Mouse (Mus musculus) activated CD4-positive, CD25-positive, alpha-beta regulatory T cell (primary cell): Measurements from ENCODE around the gene Pcsk1n. TPM values are rescaled to one million over a fixed set of nuclear protein-coding genes. Genes with fewer than 3 reads are reported as not detected.

Experiments used
- polyA plus RNA-seq, 2 experiments: library from polyadenylated mRNA; unstranded; fragments of 100-300 nt; shearing (Covaris generic); gene quantifications; one replicate each; pipeline ENCODE4 v1.2.1; 2017

The Pcsk1n gene
- not detected for polyA plus RNA-seq

DNA sequence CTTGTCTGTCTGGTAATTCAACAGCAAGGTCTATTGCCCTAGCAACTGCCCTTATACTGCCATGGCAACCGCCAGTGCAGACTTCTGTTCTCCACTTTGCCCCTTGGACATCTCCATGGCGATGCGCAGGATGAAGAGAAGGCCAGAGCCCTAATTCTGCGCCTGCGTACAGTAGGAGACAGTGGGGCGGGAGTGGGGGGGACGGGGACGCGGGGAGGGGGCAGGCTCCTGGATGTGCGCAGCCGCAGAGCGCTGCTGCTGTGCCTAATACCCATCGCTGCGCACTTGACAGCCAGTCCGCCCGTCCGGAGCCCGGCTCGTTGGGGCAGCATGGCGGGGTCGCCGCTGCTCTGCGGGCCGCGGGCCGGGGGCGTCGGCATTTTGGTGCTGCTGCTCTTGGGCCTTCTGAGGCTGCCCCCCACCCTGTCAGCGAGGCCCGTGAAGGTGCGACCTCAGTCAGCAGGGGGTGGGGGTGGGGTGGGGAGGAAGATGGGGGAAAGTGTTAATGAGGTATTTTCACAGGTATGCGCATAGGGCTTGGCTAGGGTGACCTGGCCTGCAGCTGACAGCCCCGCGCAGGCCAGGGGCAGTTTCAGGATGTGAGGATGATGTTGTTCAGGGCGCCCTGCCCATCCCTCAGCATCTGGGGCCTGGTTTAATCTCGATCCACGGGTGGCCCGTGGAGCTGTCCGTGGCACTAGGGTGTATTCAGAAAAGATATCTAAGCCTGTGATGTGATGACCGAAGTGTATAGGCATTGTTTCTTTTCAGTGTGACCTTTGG lies at the start of gene Pcsk1n:
TSS of gene Pcsk1n (plus strand) at position 222 of the 783 bp plus-strand sequence.

DNA sequence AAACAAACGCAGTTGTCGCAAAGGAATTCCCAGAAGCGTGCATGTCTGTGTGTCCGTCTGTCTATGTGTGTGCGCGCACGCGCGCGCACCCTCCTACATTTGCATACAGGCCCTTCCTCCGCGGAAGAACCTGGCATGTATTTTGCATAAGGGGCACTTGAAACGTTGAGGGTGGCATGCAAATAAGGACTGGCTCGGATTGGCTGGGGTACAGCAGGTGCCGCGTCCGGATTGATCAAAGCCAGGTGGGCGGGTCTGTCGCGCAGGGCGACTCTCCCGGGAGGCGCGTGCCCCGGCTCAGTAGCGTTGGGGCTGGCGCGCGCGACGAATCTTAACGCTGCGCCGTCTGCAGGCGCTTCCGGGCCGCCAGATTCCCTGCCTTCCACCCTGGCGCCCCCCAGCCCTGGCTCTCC lies 41.6 kb upstream of the Pcsk1n start, which contains the start of gene Pim2:
TSS of gene Pim2 (plus strand) at position 256 of the 413 bp plus-strand sequence.

DNA sequence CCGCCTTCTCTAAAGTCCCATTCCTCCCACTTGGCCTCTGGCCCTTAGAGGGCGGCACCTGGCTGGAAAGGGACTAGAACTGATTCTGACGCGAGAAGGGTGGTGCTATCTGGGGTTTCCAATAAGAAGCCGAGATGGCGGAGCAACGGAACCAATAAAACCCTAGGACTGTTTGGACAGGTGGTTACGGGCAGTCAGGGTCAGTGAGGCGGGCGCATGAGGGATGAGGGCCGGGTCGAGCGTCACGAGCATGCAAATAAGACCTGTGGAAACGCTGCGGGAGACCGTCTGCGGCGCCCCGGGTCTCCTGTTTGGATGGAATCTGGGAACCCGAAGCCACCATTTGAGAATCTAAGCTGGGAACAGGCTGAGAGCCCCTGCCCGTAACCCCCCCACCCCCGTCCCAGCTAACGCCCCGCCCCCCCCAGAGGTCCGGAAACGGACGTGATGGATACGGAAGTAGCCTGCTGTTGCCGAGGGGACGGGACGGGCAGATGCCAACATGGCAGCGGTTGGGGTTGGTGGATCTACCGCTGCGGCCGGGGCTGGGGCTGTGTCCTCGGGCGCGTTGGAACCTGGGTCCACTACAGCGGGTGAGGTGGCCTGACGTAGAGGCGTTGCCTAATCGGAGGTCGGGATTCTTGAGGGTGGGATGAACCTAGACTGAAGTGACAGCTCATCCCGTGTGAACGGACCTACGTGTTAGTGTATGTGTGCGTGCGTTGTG lies 35.6 kb upstream of the Pcsk1n start, which contains the start of gene Slc35a2:
TSS of gene Slc35a2 (plus strand) at position 188 of the 727 bp plus-strand sequence.

DNA sequence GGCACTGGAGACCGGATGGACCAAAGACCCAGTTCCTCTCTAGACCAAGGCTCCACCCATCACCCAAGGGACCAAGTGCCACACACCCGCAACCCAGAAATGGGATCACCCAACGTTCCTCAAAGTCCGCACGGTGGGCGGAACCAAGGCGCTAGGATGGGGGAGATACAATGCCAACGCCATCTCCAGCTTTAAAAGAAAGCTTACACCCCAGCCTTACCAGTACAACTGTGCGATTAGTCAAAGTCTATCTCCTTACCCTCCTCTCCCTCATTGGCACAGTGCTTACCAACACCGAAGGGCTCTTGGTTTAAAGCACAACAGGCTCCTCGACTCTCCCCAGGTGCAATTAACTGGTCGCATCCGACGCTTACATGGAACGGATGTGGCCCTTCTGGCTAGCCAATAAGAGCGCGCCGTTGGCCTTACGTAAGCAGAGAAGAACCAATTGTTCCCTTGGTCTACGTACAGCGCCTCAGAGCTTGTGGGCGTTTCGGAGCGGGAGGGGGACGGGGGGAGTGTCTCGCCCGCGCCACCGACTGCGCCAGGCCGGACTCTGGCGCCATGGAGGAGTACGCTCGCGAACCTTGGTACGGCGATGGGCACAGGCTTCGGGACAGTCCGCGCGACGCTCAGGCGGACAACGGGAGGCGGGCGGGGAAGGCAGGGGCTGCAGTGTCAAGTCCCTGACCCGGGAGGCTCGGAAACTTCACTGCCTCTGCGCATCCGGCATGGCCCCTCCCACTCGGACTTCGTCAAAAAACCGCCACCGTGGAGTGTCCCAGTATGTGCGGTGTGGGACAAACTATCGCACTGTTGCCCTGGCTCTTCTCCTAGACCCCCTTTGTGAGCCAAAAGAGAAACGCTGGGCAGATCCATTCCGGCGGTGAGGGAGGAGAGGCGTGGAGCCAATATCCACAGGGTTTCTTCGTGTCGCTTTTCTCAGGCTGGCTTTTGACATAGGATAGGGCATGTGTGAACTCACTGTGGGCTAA lies 20.4 kb upstream of the Pcsk1n start, which contains the start of the genes Pqbp1 and Timm17b:
TSS of gene Pqbp1 (minus strand) at position 390 of the 995 bp plus-strand sequence.
TSS of gene Timm17b (plus strand) at position 478 of the 995 bp plus-strand sequence.

DNA sequence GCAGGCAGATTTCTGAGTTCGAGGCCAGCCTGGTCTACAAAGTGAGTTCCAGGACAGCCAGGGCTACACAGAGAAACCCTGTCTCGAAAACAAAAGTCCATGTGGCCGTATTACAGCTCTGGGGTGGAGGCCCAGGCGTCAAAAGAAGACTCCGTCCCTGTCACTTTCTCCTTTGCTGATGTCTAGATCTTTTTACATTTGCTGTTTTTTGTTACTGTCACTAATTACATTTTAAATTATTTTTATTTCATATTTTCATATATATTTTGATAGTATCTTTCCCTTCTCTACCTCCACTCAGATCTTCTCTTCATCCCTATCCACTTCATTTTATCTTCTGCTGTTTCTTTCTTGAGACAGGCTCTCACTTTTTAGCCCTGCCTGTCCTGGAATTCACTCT lies 11.9 kb upstream of the Pcsk1n start, which contains the start of gene Gm10491:
TSS of gene Gm10491 (minus strand) at position 101 of the 400 bp plus-strand sequence.

DNA sequence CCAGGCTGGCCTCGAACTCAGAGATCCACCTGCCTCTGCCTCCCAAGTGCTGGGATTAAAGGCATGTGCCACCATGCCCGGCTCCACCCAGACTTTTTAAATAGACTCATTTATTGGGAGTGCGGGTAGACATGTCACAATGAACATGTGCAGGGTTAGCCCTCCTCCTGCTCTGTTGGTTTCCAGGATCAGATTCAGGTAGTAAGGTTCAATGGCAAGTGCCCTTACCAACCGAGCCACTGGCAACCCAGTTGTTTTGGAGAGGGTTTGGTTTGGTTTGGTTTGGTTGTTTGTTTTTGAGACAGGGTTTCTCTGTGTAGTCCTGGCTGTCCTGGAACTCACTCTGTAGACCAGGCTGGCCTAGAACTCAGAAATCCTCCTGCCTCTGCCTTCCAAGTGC lies 10.4 kb upstream of the Pcsk1n start, which contains the start of gene Gm10490:
TSS of gene Gm10490 (plus strand) at position 301 of the 400 bp plus-strand sequence.

DNA sequence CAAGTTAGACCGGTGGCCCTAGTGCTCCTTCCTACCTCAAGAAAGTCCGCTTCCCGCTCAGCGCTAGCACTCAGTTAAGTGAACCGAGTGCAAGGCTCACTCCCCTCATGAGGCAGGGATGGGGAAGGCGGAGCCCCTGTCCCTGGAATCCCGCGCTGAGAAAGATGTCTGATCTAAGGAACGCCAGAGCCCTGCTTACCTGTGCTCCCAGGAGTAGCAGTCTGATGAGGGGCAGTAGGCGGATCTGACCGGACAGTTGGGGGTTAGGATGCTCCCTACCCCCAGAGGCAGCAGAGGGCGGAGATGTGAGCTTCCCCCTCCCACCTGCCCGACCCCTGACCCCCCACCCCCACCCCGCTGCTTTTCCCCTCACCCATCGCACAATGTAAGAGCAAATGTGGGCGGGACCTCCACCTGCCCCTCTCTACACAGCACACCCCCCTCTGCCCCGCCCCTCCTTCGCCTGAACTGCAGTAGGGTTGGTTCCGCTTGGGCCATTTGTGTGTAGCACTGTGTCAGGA lies 8.7 kb downstream of the Pcsk1n start, which contains the start of gene Eras:
TSS of gene Eras (minus strand) at position 338 of the 521 bp plus-strand sequence.

DNA sequence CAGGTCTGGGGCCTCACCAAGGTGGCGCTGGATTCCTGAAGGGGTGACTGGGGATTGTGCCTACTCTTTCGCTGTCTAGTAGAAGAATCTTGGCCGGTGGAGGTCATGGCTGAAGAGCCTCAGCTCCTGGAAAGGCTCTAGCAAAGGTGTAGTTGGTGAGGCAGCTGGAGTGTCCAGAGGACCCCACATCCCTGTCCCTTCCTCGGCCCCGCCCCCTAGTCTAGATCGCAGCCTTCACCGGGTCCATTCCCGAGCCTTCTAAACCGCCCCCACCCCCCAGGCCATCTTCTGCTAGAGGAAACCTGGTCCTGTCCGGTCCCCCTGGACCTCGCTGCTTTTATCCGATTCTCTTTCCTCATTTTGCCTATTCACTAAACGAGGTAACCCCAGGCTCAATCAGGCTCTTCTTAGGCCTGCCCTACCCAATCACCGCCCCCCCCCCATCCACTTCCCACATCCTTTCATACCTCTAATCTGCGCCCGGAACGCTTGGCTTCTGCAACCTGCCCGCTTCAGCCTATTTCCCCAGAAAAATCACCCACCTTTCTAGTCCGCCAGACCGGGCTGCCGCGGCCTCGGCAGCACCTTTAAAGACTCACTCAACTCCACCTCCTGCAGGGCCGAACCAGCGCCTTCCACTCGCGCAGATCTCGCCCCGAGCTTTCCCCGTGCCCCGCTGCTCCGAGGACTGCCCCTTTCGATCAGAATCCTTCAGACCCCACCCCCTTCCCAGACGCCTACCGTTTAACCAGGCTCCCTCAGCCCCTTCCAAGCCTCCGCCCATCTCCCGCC lies 27.7 kb downstream of the Pcsk1n start, which contains the start of gene Hdac6:
TSS of gene Hdac6 (minus strand) at position 782 of the 792 bp plus-strand sequence.

Other genes with a start within 250 kb of the Pcsk1n start
- gene Plp2, start 248.4 kb upstream of the Pcsk1n start, polyA plus RNA-seq: 100 to 1,000 TPM; 131 to 140 TPM
- gene Magix, start 238.6 kb upstream of the Pcsk1n start, polyA plus RNA-seq: under 1 TPM; 0.07 to 0.15 TPM
- gene Gpkow, start 222.7 kb upstream of the Pcsk1n start, polyA plus RNA-seq: 10 to 100 TPM; 53.2 to 55.6 TPM
- 10 to 100 TPM; 79.2 to 82.1 TPM for gene Wdr45, start 205.5 kb upstream of the Pcsk1n start, polyA plus RNA-seq
- not detected for gene Gm45208, start 197.6 kb upstream of the Pcsk1n start, polyA plus RNA-seq
- 10 to 100 TPM; 23.5 to 24.1 TPM for gene Praf2, start 191.4 kb upstream of the Pcsk1n start, polyA plus RNA-seq
- not detected for gene Ccdc120, start 168.9 kb upstream of the Pcsk1n start, polyA plus RNA-seq
- gene Tfe3, start 157.3 kb upstream of the Pcsk1n start, polyA plus RNA-seq: 10 to 100 TPM; 25.7 to 39.5 TPM
- gene Gripap1, start 130.1 kb upstream of the Pcsk1n start, polyA plus RNA-seq: 10 to 100 TPM; 74.5 to 78.6 TPM
- under 1 TPM; 0.21 to 0.61 TPM for gene Kcnd1, start 97.5 kb upstream of the Pcsk1n start, polyA plus RNA-seq
- 100 to 1,000 TPM; 135 to 174 TPM for gene Otud5, start 78.5 kb upstream of the Pcsk1n start, polyA plus RNA-seq
- gene Pim2, start 41.6 kb upstream of the Pcsk1n start, polyA plus RNA-seq: 100 to 1,000 TPM in 1 of 2 experiments, 10 to 100 TPM in 1; 57.1 to 169 TPM
- gene Slc35a2, start 35.8 kb upstream of the Pcsk1n start, polyA plus RNA-seq: 10 to 100 TPM; 21.5 to 29.9 TPM
- 100 to 1,000 TPM in 1 of 2 experiments, 10 to 100 TPM in 1; 99.4 to 142 TPM for gene Pqbp1, start 20.6 kb upstream of the Pcsk1n start, polyA plus RNA-seq
- 100 to 1,000 TPM; 122 to 162 TPM for gene Timm17b, start 20.5 kb upstream of the Pcsk1n start, polyA plus RNA-seq
- not detected for gene Gm10491, start 12.0 kb upstream of the Pcsk1n start, polyA plus RNA-seq
- not detected for gene Gm10490, start 10.3 kb upstream of the Pcsk1n start, polyA plus RNA-seq
- not detected for gene Eras, start 8.8 kb downstream of the Pcsk1n start, polyA plus RNA-seq
- 10 to 100 TPM; 10.8 to 15.6 TPM for gene Hdac6, start 28.1 kb downstream of the Pcsk1n start, polyA plus RNA-seq
- 10 to 100 TPM; 23.4 to 63.7 TPM for gene Gata1, start 58.2 kb downstream of the Pcsk1n start, polyA plus RNA-seq
- gene Glod5, start 98.7 kb downstream of the Pcsk1n start, polyA plus RNA-seq: not detected
- 10 to 100 TPM; 17.5 to 26.2 TPM for gene Suv39h1, start 154.9 kb downstream of the Pcsk1n start, polyA plus RNA-seq
- 100 to 1,000 TPM in 1 of 2 experiments, 10 to 100 TPM in 1; 98.6 to 110 TPM for gene Was, start 170.7 kb downstream of the Pcsk1n start, polyA plus RNA-seq
- gene Wdr13, start 213.1 kb downstream of the Pcsk1n start, polyA plus RNA-seq: 10 to 100 TPM; 13.4 to 18.7 TPM
- 100 to 1,000 TPM; 668 to 956 TPM for gene Rbm3, start 226.1 kb downstream of the Pcsk1n start, polyA plus RNA-seq